Mouse (Mus musculus): ENCODE measurements around the gene Fam160a1. TPM values are rescaled to one million over a fixed set of nuclear protein-coding genes. Genes with fewer than 3 reads are reported as not detected.

Fam160a1 gene
- 0.07 and 0.12 TPM in 2 replicates for polyA plus RNA-seq (2014; fragmentation: Nextera tagmentation; extraction: Ambion mirVana)

- ATAC-seq (ENCODE audit: low FRiP score, low TSS enrichment) (no peak), DNase-seq (no peak)
- Histone ChIP-seq H3K36me3 (ENCODE audit: control insufficient read depth, insufficient read depth, low read length) (no peaks in the 10 kb centered on the region), H3K27me3 (ENCODE audit: control insufficient read depth, insufficient read depth, low read length) (no peaks in the 10 kb centered on the region), H3K4me2 (ENCODE audit: low read length) (no peak within 1 kb of the TSS), H3K4me3 (replicated peaks; ENCODE audit: low read depth, low read length) (no peak within 1 kb of the TSS), H3K9ac (replicated peaks; ENCODE audit: low read length) (no peak within 1 kb of the TSS), H3K9me3 (ENCODE audit: control insufficient read depth, low read length) (no peaks in the 10 kb centered on the region), H3K27ac (replicated peaks; ENCODE audit: low read depth, low read length) (no peak within 1 kb of the TSS), H3K4me1 (ENCODE audit: control insufficient read depth, insufficient read depth, low read length) (peaks cover 3% of the 10 kb centered on the region; the same call in 1 of the 2 replicates)
- 98% methylated on average over 2 of the region's 2 CpGs for WGBS
Measured at GRCm38 (mm10) chr3:85817191-85817590, at the start of gene Fam160a1. Gene Fam160a1, minus strand, starts transcription at chr3:85817291.

- no peak overlapping the region for H3K27ac ChIP-seq (replicated peaks; ENCODE audit: low read depth, low read length)
- no peaks in the 10 kb centered on the region for H3K27me3 ChIP-seq (ENCODE audit: control insufficient read depth, insufficient read depth, low read length)
- ATAC-seq (ENCODE audit: low FRiP score, low TSS enrichment): no peak
- H3K9me3 ChIP-seq (ENCODE audit: control insufficient read depth, low read length): no peaks in the 10 kb centered on the region
- H3K4me1 ChIP-seq (ENCODE audit: control insufficient read depth, insufficient read depth, low read length): no peaks in the 10 kb centered on the region
- DNase-seq: no peak
- no peaks in the 10 kb centered on the region for H3K36me3 ChIP-seq (ENCODE audit: control insufficient read depth, insufficient read depth, low read length)
- no peak overlapping the region for H3K9ac ChIP-seq (replicated peaks; ENCODE audit: low read length)
- H3K4me2 ChIP-seq (ENCODE audit: low read length): no peak overlapping the region
- WGBS: 16% methylated on average over 3 of the region's 3 CpGs
- H3K4me3 ChIP-seq (replicated peaks; ENCODE audit: low read depth, low read length): no peak overlapping the region
Measured at GRCm38 (mm10) chr3:85863996-85864395, 46.9 kb upstream of the Fam160a1 start.

GRCm38 (mm10) chr3:85862886-85863285 is 45.8 kb upstream of the Fam160a1 start:
- 88% methylated on average over 2 of the region's 2 CpGs for WGBS

GRCm38 (mm10) chr3:85860996-85861395 is 43.9 kb upstream of the Fam160a1 start:
- ATAC-seq (ENCODE audit: low FRiP score, low TSS enrichment) (no peak), DNase-seq (no peak)
- no peak overlapping the region for H3K27ac ChIP-seq (replicated peaks; ENCODE audit: low read depth, low read length)
- H3K4me3 ChIP-seq (replicated peaks; ENCODE audit: low read depth, low read length): no peak overlapping the region
- H3K9me3 ChIP-seq (ENCODE audit: control insufficient read depth, low read length): no peaks in the 10 kb centered on the region
- no peak overlapping the region for H3K9ac ChIP-seq (replicated peaks; ENCODE audit: low read length)
- H3K4me2 ChIP-seq (ENCODE audit: low read length): no peak overlapping the region
- H3K4me1 ChIP-seq (ENCODE audit: control insufficient read depth, insufficient read depth, low read length): no peaks in the 10 kb centered on the region
- no peaks in the 10 kb centered on the region for H3K36me3 ChIP-seq (ENCODE audit: control insufficient read depth, insufficient read depth, low read length)
- 93% methylated on average over 5 of the region's 5 CpGs for WGBS
- no peaks in the 10 kb centered on the region for H3K27me3 ChIP-seq (ENCODE audit: control insufficient read depth, insufficient read depth, low read length)

More at GRCm38 (mm10) chr3:85862886-85863285, 45.8 kb upstream of the Fam160a1 start:
- no peak for ATAC-seq (ENCODE audit: low FRiP score, low TSS enrichment)
- no peaks in the 10 kb centered on the region for H3K9me3 ChIP-seq (ENCODE audit: control insufficient read depth, low read length)
- no peaks in the 10 kb centered on the region for H3K36me3 ChIP-seq (ENCODE audit: control insufficient read depth, insufficient read depth, low read length)
- no peaks in the 10 kb centered on the region for H3K4me1 ChIP-seq (ENCODE audit: control insufficient read depth, insufficient read depth, low read length)
- H3K4me2 ChIP-seq (ENCODE audit: low read length): no peak overlapping the region
- H3K4me3 ChIP-seq (replicated peaks; ENCODE audit: low read depth, low read length): no peak overlapping the region
- no peaks in the 10 kb centered on the region for H3K27me3 ChIP-seq (ENCODE audit: control insufficient read depth, insufficient read depth, low read length)
- no peak overlapping the region for H3K9ac ChIP-seq (replicated peaks; ENCODE audit: low read length)
- H3K27ac ChIP-seq (replicated peaks; ENCODE audit: low read depth, low read length): no peak overlapping the region
- DNase-seq: no peak

GRCm38 (mm10) chr3:85859311-85859710 is 42.2 kb upstream of the Fam160a1 start:
- no peaks in the 10 kb centered on the region for H3K9me3 ChIP-seq (ENCODE audit: control insufficient read depth, low read length)
- 58% methylated on average over 6 of the region's 6 CpGs for WGBS

GRCm38 (mm10) chr3:85858140-85859135 is 41.3 kb upstream of the Fam160a1 start:
- WGBS: 77% methylated on average over 11 of the region's 11 CpGs
- ATAC-seq (ENCODE audit: low FRiP score, low TSS enrichment): no peak
- no peaks in the 10 kb centered on the region for H3K36me3 ChIP-seq (ENCODE audit: control insufficient read depth, insufficient read depth, low read length)
- H3K4me1 ChIP-seq (ENCODE audit: control insufficient read depth, insufficient read depth, low read length): no peaks in the 10 kb centered on the region
- no peak overlapping the region for H3K9ac ChIP-seq (replicated peaks; ENCODE audit: low read length)
- H3K27ac ChIP-seq (replicated peaks; ENCODE audit: low read depth, low read length): no peak overlapping the region
- H3K4me3 ChIP-seq (replicated peaks; ENCODE audit: low read depth, low read length): no peak overlapping the region
- no peaks in the 10 kb centered on the region for H3K9me3 ChIP-seq (ENCODE audit: control insufficient read depth, low read length)
- H3K4me2 ChIP-seq (ENCODE audit: low read length): no peak overlapping the region
- DNase-seq: no peak
- H3K27me3 ChIP-seq (ENCODE audit: control insufficient read depth, insufficient read depth, low read length): no peaks in the 10 kb centered on the region

More at GRCm38 (mm10) chr3:85859311-85859710, 42.2 kb upstream of the Fam160a1 start:
- Histone ChIP-seq H3K27me3 (ENCODE audit: control insufficient read depth, insufficient read depth, low read length) (no peaks in the 10 kb centered on the region), H3K4me1 (ENCODE audit: control insufficient read depth, insufficient read depth, low read length) (no peaks in the 10 kb centered on the region), H3K9ac (replicated peaks; ENCODE audit: low read length) (no peak overlapping the region), H3K4me2 (ENCODE audit: low read length) (no peak overlapping the region), H3K4me3 (replicated peaks; ENCODE audit: low read depth, low read length) (no peak overlapping the region), H3K27ac (replicated peaks; ENCODE audit: low read depth, low read length) (no peak overlapping the region), H3K36me3 (ENCODE audit: control insufficient read depth, insufficient read depth, low read length) (no peaks in the 10 kb centered on the region)
- DNase-seq (no peak), ATAC-seq (ENCODE audit: low FRiP score, low TSS enrichment) (no peak)

GRCm38 (mm10) chr3:85857083-85857482 is 40.0 kb upstream of the Fam160a1 start:
- 14% methylated on average over 4 of the region's 4 CpGs for WGBS

GRCm38 (mm10) chr3:85855947-85856346 is 38.9 kb upstream of the Fam160a1 start:
- Histone ChIP-seq H3K4me1 (ENCODE audit: control insufficient read depth, insufficient read depth, low read length) (no peaks in the 10 kb centered on the region), H3K36me3 (ENCODE audit: control insufficient read depth, insufficient read depth, low read length) (no peaks in the 10 kb centered on the region), H3K27ac (replicated peaks; ENCODE audit: low read depth, low read length) (no peak overlapping the region), H3K4me2 (ENCODE audit: low read length) (no peak overlapping the region), H3K27me3 (ENCODE audit: control insufficient read depth, insufficient read depth, low read length) (no peaks in the 10 kb centered on the region), H3K9ac (replicated peaks; ENCODE audit: low read length) (no peak overlapping the region), H3K9me3 (ENCODE audit: control insufficient read depth, low read length) (no peaks in the 10 kb centered on the region), H3K4me3 (replicated peaks; ENCODE audit: low read depth, low read length) (no peak overlapping the region)
- ATAC-seq (ENCODE audit: low FRiP score, low TSS enrichment) (no peak), DNase-seq (no peak)
- WGBS: 92% methylated on average over 5 of the region's 5 CpGs

More at GRCm38 (mm10) chr3:85857083-85857482, 40.0 kb upstream of the Fam160a1 start:
- H3K4me1 ChIP-seq (ENCODE audit: control insufficient read depth, insufficient read depth, low read length): no peaks in the 10 kb centered on the region
- H3K4me2 ChIP-seq (ENCODE audit: low read length): no peak overlapping the region
- DNase-seq (no peak), ATAC-seq (ENCODE audit: low FRiP score, low TSS enrichment) (no peak)
- no peaks in the 10 kb centered on the region for H3K9me3 ChIP-seq (ENCODE audit: control insufficient read depth, low read length)
- no peak overlapping the region for H3K4me3 ChIP-seq (replicated peaks; ENCODE audit: low read depth, low read length)
- no peak overlapping the region for H3K9ac ChIP-seq (replicated peaks; ENCODE audit: low read length)
- no peak overlapping the region for H3K27ac ChIP-seq (replicated peaks; ENCODE audit: low read depth, low read length)
- H3K27me3 ChIP-seq (ENCODE audit: control insufficient read depth, insufficient read depth, low read length): no peaks in the 10 kb centered on the region
- no peaks in the 10 kb centered on the region for H3K36me3 ChIP-seq (ENCODE audit: control insufficient read depth, insufficient read depth, low read length)

GRCm38 (mm10) chr3:85855043-85855442 is 38.0 kb upstream of the Fam160a1 start:
- no peak for ATAC-seq (ENCODE audit: low FRiP score, low TSS enrichment)
- H3K4me2 ChIP-seq (ENCODE audit: low read length): no peak overlapping the region
- no peaks in the 10 kb centered on the region for H3K27me3 ChIP-seq (ENCODE audit: control insufficient read depth, insufficient read depth, low read length)
- DNase-seq: no peak
- H3K4me3 ChIP-seq (replicated peaks; ENCODE audit: low read depth, low read length): no peak overlapping the region
- H3K36me3 ChIP-seq (ENCODE audit: control insufficient read depth, insufficient read depth, low read length): no peaks in the 10 kb centered on the region
- no peak overlapping the region for H3K9ac ChIP-seq (replicated peaks; ENCODE audit: low read length)
- no peaks in the 10 kb centered on the region for H3K9me3 ChIP-seq (ENCODE audit: control insufficient read depth, low read length)
- 82% methylated on average over 3 of the region's 3 CpGs for WGBS
- H3K4me1 ChIP-seq (ENCODE audit: control insufficient read depth, insufficient read depth, low read length): no peaks in the 10 kb centered on the region
- H3K27ac ChIP-seq (replicated peaks; ENCODE audit: low read depth, low read length): no peak overlapping the region

Data from midbrain, embryonic 14.5 days (tissue).